Mouse (Mus musculus): ENCODE results near the gene Rnf26. TPM values are rescaled to one million over a fixed set of nuclear protein-coding genes. Genes with fewer than 3 reads are reported as not detected.

The Rnf26 gene
- polyA plus RNA-seq, 1 experiment = 26.4 TPM

DNA sequence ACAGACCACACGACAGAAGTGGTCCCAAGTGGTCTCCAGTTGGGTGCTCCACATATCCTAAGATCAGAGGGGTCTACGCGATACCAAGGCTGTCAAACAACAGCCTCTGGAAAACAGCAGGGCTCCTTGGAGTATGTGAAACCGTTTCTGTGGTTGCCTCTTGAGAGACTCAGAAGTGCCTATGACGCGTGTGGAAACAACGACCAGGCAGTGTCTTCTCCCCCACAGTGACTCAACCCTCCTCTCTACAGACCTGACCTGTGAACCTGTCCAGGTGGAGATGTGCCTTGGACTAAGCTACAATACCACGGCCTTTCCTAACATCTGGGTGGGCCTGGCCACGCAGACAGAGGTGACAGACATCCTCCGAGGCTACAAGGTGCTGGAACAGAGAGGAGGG, 7.5 kb downstream of the Rnf26 start:
- TF ChIP-seq CTCF (IDR thresholded peaks at IDR 0.05; ENCODE audit: extremely low read depth, insufficient read length, insufficient replicate concordance, low read depth, low read length) = no peak
- H3K4me1 ChIP-seq (ENCODE audit: control insufficient read depth, insufficient read depth, insufficient read length, low read length) = peaks cover 5% of the 10 kb centered on the region
- H3K27me3 ChIP-seq (ENCODE audit: control insufficient read depth, insufficient read depth, low read length) = no peaks in the 10 kb centered on the region
- H3K36me3 ChIP-seq (ENCODE audit: control insufficient read depth, insufficient read depth, low read length) = peaks cover 3% of the 10 kb centered on the region; the same call in 1 of the 2 replicates
- H3K4me3 ChIP-seq (ENCODE audit: low read depth, low read length) = no peak overlapping the region
- H3K27ac ChIP-seq (ENCODE audit: insufficient read depth, low read depth, low read length) = no peak overlapping the region
- WGBS = 83% methylated on average over 10 of the region's 10 CpGs

DNA sequence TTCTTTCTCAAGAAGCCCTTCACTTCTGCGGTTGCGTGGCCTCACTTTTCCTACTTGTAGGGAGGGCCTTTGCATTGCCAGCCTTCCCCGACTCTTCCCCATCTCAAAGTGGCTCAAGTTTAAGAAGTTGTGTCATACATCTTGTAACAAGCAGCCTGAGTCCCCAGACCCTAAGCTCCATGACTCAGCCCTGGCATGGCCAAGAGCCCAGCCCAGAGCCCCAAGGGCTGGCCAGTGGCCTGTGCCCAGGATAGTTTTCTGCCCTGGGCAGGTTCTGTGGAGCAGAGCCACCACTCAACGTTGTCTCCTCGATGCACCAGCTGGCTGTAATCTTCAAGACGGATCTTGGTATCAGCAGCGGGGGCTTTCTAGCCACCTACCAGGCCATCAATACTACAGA, 8.4 kb downstream of the Rnf26 start:
- Histone ChIP-seq H3K36me3 (ENCODE audit: control insufficient read depth, insufficient read depth, low read length) (peaks cover 2% of the 10 kb centered on the region; the same call in 1 of the 2 replicates), H3K4me1 (ENCODE audit: control insufficient read depth, insufficient read depth, insufficient read length, low read length) (peaks cover 5% of the 10 kb centered on the region), H3K27ac (ENCODE audit: insufficient read depth, low read depth, low read length) (no peak overlapping the region), H3K4me3 (ENCODE audit: low read depth, low read length) (no peak overlapping the region), H3K27me3 (ENCODE audit: control insufficient read depth, insufficient read depth, low read length) (no peaks in the 10 kb centered on the region)
- 84% methylated on average over 7 of the region's 7 CpGs for WGBS
- TF ChIP-seq POLR2A (IDR thresholded peaks at IDR 0.05; ENCODE audit: low read depth, low read length) (no peak), CTCF (IDR thresholded peaks at IDR 0.05; ENCODE audit: extremely low read depth, insufficient read length, insufficient replicate concordance, low read depth, low read length) (no peak)

DNA sequence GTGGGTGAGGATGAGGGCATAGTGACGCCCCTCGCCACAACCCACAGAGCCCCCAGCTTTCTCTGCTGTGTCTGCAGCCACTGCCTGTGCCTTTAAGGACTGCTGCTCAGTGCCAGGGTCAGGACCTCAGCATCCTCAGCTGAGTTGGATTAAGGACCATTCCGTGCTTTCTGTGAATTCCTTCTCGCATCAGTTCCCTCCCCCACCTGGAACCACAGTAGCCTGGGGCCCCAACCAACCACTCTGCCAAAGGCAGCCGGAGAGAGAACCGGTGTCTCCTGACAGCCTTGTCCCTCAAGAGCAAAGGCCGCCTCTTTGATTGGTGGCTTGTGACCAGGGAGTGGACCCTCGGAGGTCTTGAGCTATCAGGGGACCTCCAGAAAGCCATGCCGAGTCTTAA, 11.8 kb downstream of the Rnf26 start, which contains the start of gene Mfrp:
Mfrp (plus strand) TSS at position 240 of the 400 bp plus-strand sequence.
- no peak within 1 kb of the TSS for H3K4me3 ChIP-seq (ENCODE audit: low read depth, low read length)
- 87% methylated on average over 9 of the region's 9 CpGs for WGBS
- no peaks in the 10 kb centered on the region; the same call in 1 of the 2 replicates for H3K36me3 ChIP-seq (ENCODE audit: control insufficient read depth, insufficient read depth, low read length)
- H3K27ac ChIP-seq (ENCODE audit: insufficient read depth, low read depth, low read length) = no peak within 1 kb of the TSS
- H3K4me1 ChIP-seq (ENCODE audit: control insufficient read depth, insufficient read depth, insufficient read length, low read length) = no peaks in the 10 kb centered on the region
- H3K27me3 ChIP-seq (ENCODE audit: control insufficient read depth, insufficient read depth, low read length) = no peaks in the 10 kb centered on the region
- TF ChIP-seq POLR2A (IDR thresholded peaks at IDR 0.05; ENCODE audit: low read depth, low read length) (no peak), CTCF (IDR thresholded peaks at IDR 0.05; ENCODE audit: extremely low read depth, insufficient read length, insufficient replicate concordance, low read depth, low read length) (no peak)

DNA sequence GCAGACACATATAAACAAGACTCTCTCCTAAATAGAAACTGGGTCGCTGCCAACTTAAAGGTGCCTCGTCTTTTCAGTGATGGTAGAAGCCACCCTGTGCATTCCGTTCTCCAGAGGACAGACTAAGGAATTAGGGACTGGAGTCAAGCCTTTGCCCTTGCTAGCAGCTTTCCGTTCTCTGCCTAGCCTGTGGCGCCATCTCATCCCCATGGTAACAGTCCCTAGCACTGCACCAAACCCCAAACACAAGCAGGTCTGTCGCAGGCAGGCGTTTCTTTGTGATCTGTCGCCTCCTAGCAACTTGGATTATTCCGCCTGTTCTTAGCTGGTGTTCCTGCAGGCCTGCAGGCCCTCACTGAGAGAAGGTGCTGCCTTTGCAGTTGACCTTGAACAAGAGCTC, 16.8 kb downstream of the Rnf26 start:
- Histone ChIP-seq H3K27me3 (ENCODE audit: control insufficient read depth, insufficient read depth, low read length) (no peaks in the 10 kb centered on the region), H3K4me3 (ENCODE audit: low read depth, low read length) (no peak overlapping the region), H3K4me1 (ENCODE audit: control insufficient read depth, insufficient read depth, insufficient read length, low read length) (no peaks in the 10 kb centered on the region; the same call in 1 of the 2 replicates), H3K36me3 (ENCODE audit: control insufficient read depth, insufficient read depth, low read length) (peaks cover 33% of the 10 kb centered on the region), H3K27ac (ENCODE audit: insufficient read depth, low read depth, low read length) (no peak overlapping the region)
- no peak for TF ChIP-seq CTCF (IDR thresholded peaks at IDR 0.05; ENCODE audit: extremely low read depth, insufficient read length, insufficient replicate concordance, low read depth, low read length)
- TF ChIP-seq POLR2A (IDR thresholded peaks at IDR 0.05; ENCODE audit: low read depth, low read length) = no peak
- 46% methylated on average over 9 of the region's 9 CpGs for WGBS

DNA sequence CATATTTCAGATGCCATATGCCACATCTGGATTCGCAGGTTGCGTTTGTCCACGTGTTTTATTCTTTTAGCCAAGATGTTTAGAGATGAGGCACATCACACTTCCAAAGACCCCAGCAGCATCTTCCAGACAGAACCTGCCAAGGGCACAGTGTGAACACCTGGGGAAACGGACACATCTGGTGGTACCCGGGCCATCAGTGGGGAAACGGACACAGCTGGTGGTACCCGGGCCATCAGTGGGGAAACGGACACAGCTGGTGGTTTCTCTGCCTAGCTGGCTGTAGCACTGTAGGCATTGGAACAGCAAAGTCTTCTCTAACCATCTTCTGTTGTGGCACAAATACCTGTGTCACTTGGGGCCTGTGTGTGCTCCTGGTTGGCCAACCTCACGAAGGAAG, 17.5 kb downstream of the Rnf26 start:
- WGBS = 94% methylated on average over 9 of the region's 9 CpGs
- Histone ChIP-seq H3K36me3 (ENCODE audit: control insufficient read depth, insufficient read depth, low read length) (peaks cover 40% of the 10 kb centered on the region), H3K4me3 (ENCODE audit: low read depth, low read length) (no peak overlapping the region), H3K27ac (ENCODE audit: insufficient read depth, low read depth, low read length) (no peak overlapping the region), H3K4me1 (ENCODE audit: control insufficient read depth, insufficient read depth, insufficient read length, low read length) (no peaks in the 10 kb centered on the region; the same call in 1 of the 2 replicates), H3K27me3 (ENCODE audit: control insufficient read depth, insufficient read depth, low read length) (no peaks in the 10 kb centered on the region)
- TF ChIP-seq CTCF (IDR thresholded peaks at IDR 0.05; ENCODE audit: extremely low read depth, insufficient read length, insufficient replicate concordance, low read depth, low read length) = no peak
- TF ChIP-seq POLR2A (IDR thresholded peaks at IDR 0.05; ENCODE audit: low read depth, low read length) = no peak

DNA sequence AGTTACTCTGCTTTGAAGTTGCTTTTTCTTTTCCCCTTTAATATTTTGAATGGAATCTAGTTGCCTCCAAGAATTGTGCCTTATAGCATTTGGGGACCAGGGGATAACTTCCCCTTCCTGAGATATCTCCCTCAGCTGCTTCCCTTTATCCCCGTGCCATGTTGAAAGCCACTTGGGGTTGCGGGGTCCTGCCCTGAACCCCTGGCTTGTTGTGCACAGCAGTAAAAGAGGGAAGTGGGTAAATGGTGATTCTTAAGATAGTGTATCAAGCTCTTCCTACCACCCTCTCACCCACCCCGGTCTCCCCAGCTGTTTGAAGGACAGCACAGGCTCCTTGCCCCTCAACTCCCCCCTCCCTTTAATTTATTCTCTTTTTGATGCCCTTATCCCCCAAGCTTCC, 18.6 kb downstream of the Rnf26 start:
- peaks cover 43% of the 10 kb centered on the region for H3K36me3 ChIP-seq (ENCODE audit: control insufficient read depth, insufficient read depth, low read length)
- H3K4me1 ChIP-seq (ENCODE audit: control insufficient read depth, insufficient read depth, insufficient read length, low read length) = no peaks in the 10 kb centered on the region; the same call in 1 of the 2 replicates
- H3K27ac ChIP-seq (ENCODE audit: insufficient read depth, low read depth, low read length) = no peak overlapping the region
- TF ChIP-seq CTCF (IDR thresholded peaks at IDR 0.05; ENCODE audit: extremely low read depth, insufficient read length, insufficient replicate concordance, low read depth, low read length) (no peak), POLR2A (IDR thresholded peaks at IDR 0.05; ENCODE audit: low read depth, low read length) (no peak)
- no peak overlapping the region for H3K4me3 ChIP-seq (ENCODE audit: low read depth, low read length)
- WGBS = 88% methylated on average over 3 of the region's 3 CpGs
- no peaks in the 10 kb centered on the region for H3K27me3 ChIP-seq (ENCODE audit: control insufficient read depth, insufficient read depth, low read length)

DNA sequence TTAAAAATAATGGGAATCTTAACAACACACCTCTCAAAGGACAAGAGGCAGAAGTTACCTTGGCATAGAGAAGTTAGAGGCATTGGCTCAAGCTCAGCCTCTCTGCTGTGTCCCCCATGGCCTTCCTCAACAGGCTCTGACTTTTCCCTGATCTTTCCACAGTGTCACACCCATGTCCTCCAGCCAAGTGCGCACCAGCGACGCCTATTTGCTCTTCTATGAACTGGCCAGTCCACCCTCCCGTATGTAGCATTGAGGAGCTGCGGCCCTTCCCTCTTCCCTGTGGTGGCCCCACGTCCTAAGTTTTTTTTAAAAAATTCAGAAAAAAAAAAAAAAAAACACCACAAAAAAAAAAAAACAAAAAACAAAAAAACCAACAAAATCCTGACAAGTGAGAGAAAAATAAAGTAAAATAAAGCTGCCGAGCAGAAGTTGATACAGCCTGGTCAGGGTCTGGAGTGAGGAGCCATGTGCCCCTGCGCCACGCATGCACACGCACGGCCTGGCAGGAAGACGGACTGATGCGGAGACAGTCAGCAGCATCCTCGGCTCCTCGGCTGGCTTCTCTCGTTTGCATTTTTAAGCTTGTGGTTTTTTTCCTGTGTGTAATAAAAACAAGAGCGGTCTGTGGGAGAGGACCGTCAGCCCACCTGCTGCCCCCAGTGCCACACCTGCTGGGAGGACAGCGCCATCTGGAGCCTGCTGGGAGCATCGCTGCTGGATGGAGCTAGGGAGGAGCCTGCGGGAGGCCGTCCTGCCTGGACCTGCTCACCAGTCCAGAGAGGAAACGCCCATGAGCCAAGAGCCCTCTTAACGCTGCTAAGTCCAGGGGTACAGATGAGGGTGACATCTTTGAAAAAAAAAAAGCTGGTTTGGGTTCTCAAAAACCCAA, 19.5 kb downstream of the Rnf26 start:
- Histone ChIP-seq H3K27ac (ENCODE audit: insufficient read depth, low read depth, low read length) (no peak overlapping the region), H3K4me1 (ENCODE audit: control insufficient read depth, insufficient read depth, insufficient read length, low read length) (peaks cover 5% of the 10 kb centered on the region), H3K27me3 (ENCODE audit: control insufficient read depth, insufficient read depth, low read length) (no peaks in the 10 kb centered on the region), H3K4me3 (ENCODE audit: low read depth, low read length) (no peak overlapping the region), H3K36me3 (ENCODE audit: control insufficient read depth, insufficient read depth, low read length) (peaks cover 45% of the 10 kb centered on the region)
- 52% methylated on average over 24 of the region's 24 CpGs for WGBS
- TF ChIP-seq POLR2A (IDR thresholded peaks at IDR 0.05; ENCODE audit: low read depth, low read length) (no peak), CTCF (IDR thresholded peaks at IDR 0.05; ENCODE audit: extremely low read depth, insufficient read length, insufficient replicate concordance, low read depth, low read length) (peak; percentile 85)

Data from small intestine, adult 2 months (tissue).